Comparison of ENCODE assay signal across 28 mouse cellular contexts in the genomic region with DNA sequence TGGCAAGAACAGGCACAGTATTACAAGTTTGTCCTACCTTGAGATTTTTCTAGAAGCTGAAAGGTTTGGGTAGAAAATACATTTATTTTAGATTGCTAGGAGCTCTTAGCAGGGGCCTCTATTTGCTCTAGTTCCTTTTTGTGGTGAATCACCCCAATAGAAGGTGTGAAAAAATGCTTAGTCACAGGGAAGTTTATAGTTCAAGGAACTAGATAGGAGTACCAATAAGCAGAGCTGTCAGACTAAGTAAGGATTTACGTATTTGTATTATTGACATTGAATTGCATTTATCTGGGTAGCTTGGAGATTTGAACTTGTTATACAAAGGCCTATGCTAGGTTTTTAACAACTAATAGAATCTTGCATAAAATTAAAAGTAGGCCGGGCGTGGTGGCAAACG. TPM values are rescaled to one million over a fixed set of nuclear protein-coding genes. Genes with fewer than 3 reads are reported as not detected.
DNase-seq lines count a peak whose midpoint lies in the region; ATAC-seq and TF ChIP-seq lines count a peak whose summit lies in the region.
"Had no signal": no experiment of that assay in that cellular context is flagged by ENCODE, and none has a peak within 500 bp of the region (broad histone marks: within the 10 kb centered on the region; RNA-seq: fewer than 3 reads in every experiment).

No protein-coding gene starts in this region.

- peak; percentile 67 for ATAC-seq in liver, embryonic 15.5 days (ENCODE audit: insufficient read depth)
- ATAC-seq: intestine, embryonic 15.5 days had no signal

- 48% methylated on average over 4 of the region's 4 CpGs for WGBS in liver, embryonic 15.5 days (ENCODE audit: insufficient replicate concordance)

- no peak for TF ChIP-seq CTCF in layer of hippocampus, adult 2 months (conservative IDR thresholded peaks at IDR 0.05)

- H3K4me3 ChIP-seq in layer of hippocampus, adult 2 months: no peak overlapping the region
- peak overlapping the region; percentile 16 for H3K4me3 ChIP-seq in erythroblast, embryonic 14.5 days (replicated peaks)
- H3K4me3 ChIP-seq in liver, embryonic 15.5 days (replicated peaks): no peak overlapping the region
- H3K4me3 ChIP-seq: heart, embryonic 10.5 days; hindbrain, embryonic 15.5 days; intestine, embryonic 15.5 days; limb, embryonic 12.5 days; lung, embryonic 15.5 days; midbrain, embryonic 12.5 days; myocyte; neural tube, embryonic 15.5 days had no signal

- H3K9me3 ChIP-seq in erythroblast, embryonic 14.5 days (ENCODE audit: control insufficient read depth, low read length): no peaks in the 10 kb centered on the region
- H3K9me3 ChIP-seq in liver, embryonic 15.5 days (replicated peaks): no peaks in the 10 kb centered on the region
- H3K9me3 ChIP-seq: heart, embryonic 10.5 days; hindbrain, embryonic 15.5 days; intestine, embryonic 15.5 days; limb, embryonic 12.5 days; lung, embryonic 15.5 days; midbrain, embryonic 12.5 days; neural tube, embryonic 15.5 days had no signal

- H3K9ac ChIP-seq in liver, embryonic 15.5 days: 0 out of 2 replicates have a peak overlapping the region, but pooled peaks have one; percentile 10
- H3K9ac ChIP-seq: hindbrain, embryonic 15.5 days; intestine, embryonic 15.5 days; limb, embryonic 12.5 days; lung, embryonic 15.5 days; midbrain, embryonic 12.5 days; neural tube, embryonic 15.5 days had no signal

- H3K36me3 ChIP-seq in erythroblast, embryonic 14.5 days (ENCODE audit: control insufficient read depth): peaks cover 36% of the 10 kb centered on the region
- no peaks in the 10 kb centered on the region for H3K36me3 ChIP-seq in liver, embryonic 15.5 days (replicated peaks)
- H3K36me3 ChIP-seq: heart, embryonic 10.5 days; hindbrain, embryonic 15.5 days; intestine, embryonic 15.5 days; limb, embryonic 12.5 days; lung, embryonic 15.5 days; midbrain, embryonic 12.5 days; neural tube, embryonic 15.5 days had no signal

- peaks cover 93% of the 10 kb centered on the region for H3K4me1 ChIP-seq in erythroblast, embryonic 14.5 days (ENCODE audit: control insufficient read depth)
- peaks cover 98% of the 10 kb centered on the region for H3K4me1 ChIP-seq in liver, embryonic 15.5 days (replicated peaks)

- H3K27me3 ChIP-seq in erythroblast, embryonic 14.5 days (ENCODE audit: control insufficient read depth): no peaks in the 10 kb centered on the region
- H3K27me3 ChIP-seq in liver, embryonic 15.5 days: no peaks in the 10 kb centered on the region
- H3K27me3 ChIP-seq: CH12.LX; hindbrain, embryonic 15.5 days; intestine, embryonic 15.5 days; limb, embryonic 12.5 days; lung, embryonic 15.5 days; midbrain, embryonic 12.5 days; neural tube, embryonic 15.5 days had no signal

- H3K4me2 ChIP-seq in liver, embryonic 15.5 days: peak overlapping the region; percentile 55
- H3K4me2 ChIP-seq: hindbrain, embryonic 15.5 days; intestine, embryonic 15.5 days; limb, embryonic 12.5 days; lung, embryonic 15.5 days; midbrain, embryonic 12.5 days; neural tube, embryonic 15.5 days had no signal

- peak overlapping the region; percentile 68 for H3K27ac ChIP-seq in layer of hippocampus, adult 2 months
- H3K27ac ChIP-seq in liver, embryonic 15.5 days (replicated peaks): peak overlapping the region; percentile 85
- H3K27ac ChIP-seq: heart, embryonic 10.5 days; hindbrain, embryonic 15.5 days; intestine, embryonic 15.5 days; limb, embryonic 12.5 days; lung, embryonic 15.5 days; midbrain, embryonic 12.5 days; neural tube, embryonic 15.5 days had no signal

- DNase-seq in layer of hippocampus, adult 2 months (ENCODE audit: low spot score in 2 of 2): no peak
- no peak for DNase-seq in layer of hippocampus, postnatal 10 days (ENCODE audit: low spot score in 2 of 2)
- DNase-seq in adrenal gland, postnatal 14 days: no peak
- no peak for DNase-seq in natural killer cell, adult 2 months (ENCODE audit: low spot score in 2 of 2)
- no peak for DNase-seq in left cerebral cortex, adult 18-20 months (ENCODE audit: low spot score in 2 of 2)
- DNase-seq in urinary bladder, adult 2 months (ENCODE audit: low spot score): no peak
- DNase-seq: cerebellum, adult 9-11 months; embryo, embryonic 11 days; gastrocnemius, postnatal 25 days; kidney, adult 9 months; kidney, postnatal 25 days; lung, postnatal 4 days; right cerebral cortex, postnatal 14 days; thymus, postnatal 36 days had no signal

RNA-seq across cellular contexts. Expression of a gene that starts 23.6 kb away (rescaled TPM):
- 10 to 100 TPM; 71.6 to 72.1 TPM for total RNA-seq in layer of hippocampus, adult 2 months (2021)
- 10 to 100 TPM; 36.3 to 36.5 TPM for total RNA-seq in layer of hippocampus, postnatal 10 days (2021)
- 1.1 and 1.2 TPM in 2 replicates for polyA plus RNA-seq in erythroblast, embryonic 14.5 days (2012)
- polyA plus RNA-seq in liver, embryonic 15.5 days (2015; fragmentation: Nextera tagmentation; extraction: Ambion mirVana): 13.7 and 15.8 TPM in 2 replicates
- 47.4 and 49.9 TPM in 2 replicates for total RNA-seq in adrenal gland, postnatal 14 days (2021)
- 10 to 100 TPM; 34.8 to 35.7 TPM for total RNA-seq in left cerebral cortex, adult 18-20 months (2021)
- 45.8 and 47.4 TPM in 2 replicates for polyA plus RNA-seq in urinary bladder, adult 2 months (2012; rRNA removed)

RNA-seq across cellular contexts. Expression of a gene that starts 53.4 kb away (rescaled TPM):
- 10 to 100 TPM; 18.4 to 18.6 TPM for total RNA-seq in layer of hippocampus, adult 2 months (2021)
- 10 to 100 TPM; 18.1 to 19.0 TPM for total RNA-seq in layer of hippocampus, postnatal 10 days (2021)
- not detected in 2 replicates for polyA plus RNA-seq in erythroblast, embryonic 14.5 days (2012)
- not detected in 2 replicates for polyA plus RNA-seq in liver, embryonic 15.5 days (2015; fragmentation: Nextera tagmentation; extraction: Ambion mirVana)
- total RNA-seq in adrenal gland, postnatal 14 days (2021): not detected in 2 replicates
- total RNA-seq in left cerebral cortex, adult 18-20 months (2021): 10 to 100 TPM; 11.4 to 12.2 TPM
- 0.01 TPM in 2 replicates for polyA plus RNA-seq in urinary bladder, adult 2 months (2012; rRNA removed)
- total RNA-seq: adrenal gland, adult 18-20 months; CH12.LX; gastrocnemius, postnatal 25 days had no signal
- polyA plus RNA-seq: heart, postnatal 0 days; myocyte; spleen, adult 2 months had no signal

Comparison
In these comparisons a context has a peak if more than half of its experiments do, and no peak if none do; other contexts are left out.
1. RNA of a gene that starts 53.4 kb away (total RNA-seq): 18.1 to 19.0 TPM in layer of hippocampus, postnatal 10 days, 18.4 to 18.6 TPM in layer of hippocampus, adult 2 months and 11.4 to 12.2 TPM in left cerebral cortex, adult 18-20 months; not detected in adrenal gland, postnatal 14 days; every median in the first group is over 10 times any median in the second.